Mouse (Mus musculus): ENCODE measurements around the gene Fam53b.

- TF ChIP-seq CTCF (IDR thresholded peaks at IDR 0.05; ENCODE audit: low read depth, low read length) (no peak), POLR2A (IDR thresholded peaks at IDR 0.05; ENCODE audit: borderline replicate concordance, low read depth, low read length) (no peak)
These were observed 36.6 kb downstream of the Fam53b start for GRCm38 (mm10) chr7:132777117-132777516.
